Mouse (Mus musculus): ENCODE measurements around the gene Intu.

DNA sequence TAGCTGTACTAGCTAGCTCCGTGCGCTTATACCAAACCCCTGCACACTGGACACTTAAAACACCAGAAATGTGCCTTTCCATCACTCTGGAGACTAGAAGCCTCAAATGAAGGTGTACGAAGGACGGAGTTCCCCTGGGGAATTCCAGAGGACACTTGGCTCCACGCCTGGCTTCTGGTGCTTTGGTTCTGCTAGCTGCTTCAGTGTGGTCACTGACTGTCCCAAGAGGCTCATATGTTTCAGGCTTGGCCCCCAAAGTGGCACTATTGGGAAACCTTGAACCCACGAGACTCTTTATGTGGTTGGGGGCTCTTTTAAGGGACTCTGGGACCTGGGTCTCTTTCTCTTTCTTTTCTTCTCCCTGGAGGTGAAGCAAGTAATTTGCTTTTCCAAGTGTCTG, 2.1 kb upstream of the Intu start:
- TF ChIP-seq CTCF (IDR thresholded peaks at IDR 0.05; ENCODE audit: control insufficient read depth, insufficient read depth, insufficient read length) (no peak), MYOG (IDR thresholded peaks at IDR 0.05; ENCODE audit: control insufficient read depth, extremely low read depth, insufficient read length) (no peak), USF1 (IDR thresholded peaks at IDR 0.05; ENCODE audit: low read depth) (no peak), MAX (IDR thresholded peaks at IDR 0.05) (no peak), CEBPB (IDR thresholded peaks at IDR 0.05; ENCODE audit: low read depth) (peak; percentile 18), MYOD1 (IDR thresholded peaks at IDR 0.05; ENCODE audit: control insufficient read depth, insufficient read length, low read depth) (no peak)

Measured in C2C12 (cell line).